Mouse (Mus musculus) activated CD4-positive, CD25-positive, alpha-beta regulatory T cell, adult 4 months (primary cell): Measurements from ENCODE around the gene Kcnmb3. TPM values are rescaled to one million over a fixed set of nuclear protein-coding genes. Genes with fewer than 3 reads are reported as not detected.
"Not testable (repeated sequence)": the region's sequence is repeated elsewhere in the genome, so short reads cannot be mapped to it uniquely, and the experiment has no call there.

Source experiments
- ATAC-seq: one replicate; pipeline ENCODE4 v1.8.0; 2017
- polyA plus RNA-seq, 2 experiments: library from polyadenylated mRNA; unstranded; fragments of 100-300 nt; shearing (Covaris generic); gene quantifications; one replicate each; pipeline ENCODE4 v1.2.1; 2017

The Kcnmb3 gene
- polyA plus RNA-seq, 2 experiments from 2014 or later: 0.46 to 0.52 TPM

DNA sequence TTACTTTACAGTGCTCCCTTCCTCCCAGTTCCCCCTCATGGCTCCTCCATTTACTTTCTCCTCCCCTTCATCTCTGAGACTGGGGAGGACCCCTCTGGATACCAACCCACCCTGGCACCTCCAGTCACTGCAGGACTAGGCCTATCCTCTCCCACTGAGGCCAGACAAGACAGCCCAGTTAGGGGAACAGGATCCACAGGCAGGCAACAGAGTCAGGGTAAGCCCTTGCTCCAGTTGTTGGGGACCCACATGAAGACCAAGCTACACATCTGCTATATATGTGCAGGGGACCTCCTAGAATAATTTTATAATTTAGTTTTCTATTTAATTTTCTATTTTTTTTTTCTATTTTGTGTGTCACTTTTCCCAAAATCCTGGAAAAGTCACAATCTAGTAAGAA is 62.7 kb downstream of the Kcnmb3 start:
- not testable (repeated sequence) for ATAC-seq

DNA sequence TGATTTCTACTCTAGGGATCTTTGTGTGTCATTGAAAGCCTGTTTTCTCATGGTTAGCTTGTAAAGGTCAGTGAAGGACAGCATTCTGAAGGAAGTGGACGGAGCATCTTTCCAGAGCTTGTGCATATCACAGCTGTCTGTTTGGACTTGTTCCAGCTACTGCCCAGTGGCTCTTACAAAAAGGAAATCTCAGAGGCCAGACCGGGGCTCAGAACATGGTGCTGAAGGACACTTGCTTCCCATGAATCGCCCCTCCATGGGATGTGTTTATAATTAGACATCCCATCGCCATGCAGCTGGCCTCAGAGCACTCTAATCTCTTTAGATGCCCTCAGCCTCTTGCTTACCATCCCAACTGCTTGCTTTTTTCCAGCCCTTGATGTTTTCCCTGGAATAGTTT is 63.1 kb downstream of the Kcnmb3 start:
- no peak for ATAC-seq

DNA sequence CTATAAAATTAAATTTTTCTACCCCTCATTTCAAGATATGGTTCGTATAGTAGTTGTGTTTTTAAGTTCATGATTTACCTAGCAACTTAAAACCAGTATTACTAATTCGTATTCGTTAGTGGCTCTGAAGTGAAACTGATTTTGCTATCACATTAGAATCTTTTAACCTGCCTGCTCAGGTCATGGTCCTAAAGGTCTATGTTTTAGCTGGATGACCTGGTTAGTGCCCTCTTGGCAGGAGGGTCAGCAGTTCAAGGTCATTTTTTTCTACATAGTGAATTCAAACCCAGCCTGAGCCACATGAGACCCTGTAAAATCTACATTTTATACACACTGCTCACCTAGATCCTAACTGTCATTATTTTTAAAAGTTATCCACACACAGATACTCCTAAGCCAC is 63.7 kb downstream of the Kcnmb3 start:
- no peak for ATAC-seq

DNA sequence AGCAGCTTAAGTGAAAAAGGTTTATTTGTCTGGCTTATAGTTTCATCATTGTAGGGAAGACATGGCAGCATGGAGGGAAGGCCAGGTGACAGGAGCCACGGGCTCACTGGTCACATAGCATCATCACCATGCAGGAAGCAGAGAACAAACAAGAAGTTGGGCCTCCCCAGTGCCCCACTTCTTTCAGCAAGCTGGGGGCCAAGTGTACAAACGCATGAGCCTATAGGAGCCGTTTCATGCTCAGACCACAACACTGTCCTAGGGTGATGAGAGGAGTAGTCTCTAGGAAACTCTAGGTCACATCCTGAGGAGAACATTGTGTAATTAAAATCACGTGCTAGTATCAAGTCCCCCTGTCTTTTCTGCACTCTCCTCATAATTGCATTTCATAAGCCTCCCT is 64.3 kb downstream of the Kcnmb3 start:
- no peak for ATAC-seq

Other genes starting within 250 kb of the Kcnmb3 start
- 1 to 10 TPM; 5.6 to 7.7 TPM for gene Zmat3, start 126.2 kb downstream of the Kcnmb3 start, polyA plus RNA-seq
- gene Pik3ca, start 94.6 kb downstream of the Kcnmb3 start, polyA plus RNA-seq: 10 to 100 TPM; 16.0 to 19.0 TPM
- 10 to 100 TPM; 24.1 to 26.4 TPM for gene Zfp639, start 18.0 kb upstream of the Kcnmb3 start, polyA plus RNA-seq
- 1 to 10 TPM; 6.1 to 9.9 TPM for gene Mfn1, start 37.2 kb upstream of the Kcnmb3 start, polyA plus RNA-seq
- gene Gnb4, start 124.4 kb upstream of the Kcnmb3 start, polyA plus RNA-seq: 10 to 100 TPM; 21.7 to 28.6 TPM
- 100 to 1,000 TPM in 1 of 2 experiments, 10 to 100 TPM in 1; 89.6 to 104 TPM for gene Actl6a, start 214.1 kb upstream of the Kcnmb3 start, polyA plus RNA-seq
- gene Ndufb5, start 244.8 kb upstream of the Kcnmb3 start, polyA plus RNA-seq: 100 to 1,000 TPM; 277 to 281 TPM
- gene Mrpl47, start 245.4 kb upstream of the Kcnmb3 start, polyA plus RNA-seq: 10 to 100 TPM; 14.0 to 28.8 TPM